Mouse (Mus musculus) thymus, adult 2 months (tissue): ENCODE data around the gene Dmwd.

Experiments
- CTCF ChIP-seq: fragments of 200-500 bp; IDR thresholded peaks from 2 replicates; pipeline ENCODE4 v1.5.1; 2012; ENCODE audit warnings: mild to moderate bottlenecking, control low read depth, low read length, moderate library complexity, borderline replicate concordance; ENCODE audit not compliant: control insufficient read depth, poor library complexity, insufficient read depth; ENCODE audit errors: extremely low read depth
- POLR2A ChIP-seq: fragments of 200-500 bp; IDR thresholded peaks from 2 replicates; pipeline ENCODE4 v1.6.1; 2012; ENCODE audit warnings: mild to moderate bottlenecking, low read length, control low read depth, moderate library complexity; ENCODE audit not compliant: control insufficient read depth, poor library complexity, insufficient read depth; ENCODE audit errors: extremely low read depth

DNA sequence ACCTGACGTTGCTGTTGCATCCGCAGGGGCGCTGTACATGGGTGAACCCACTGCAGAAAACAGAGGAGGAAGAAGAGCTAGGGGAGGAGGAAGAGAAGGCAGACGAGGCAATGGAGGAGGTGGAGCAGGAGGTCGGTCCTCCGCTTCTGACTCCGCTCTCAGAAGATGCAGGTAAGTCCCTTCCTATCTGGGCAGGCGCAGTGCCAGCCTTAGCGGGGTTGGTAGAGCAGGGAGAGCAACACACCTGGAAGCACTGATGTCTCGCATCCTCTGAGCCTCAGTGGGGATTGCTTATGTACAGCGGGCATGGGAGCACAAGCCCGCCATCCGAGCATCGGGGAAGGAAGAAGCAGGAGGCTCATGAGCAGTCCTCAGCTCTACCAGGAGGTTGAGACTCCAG lies 9.0 kb upstream of the Dmwd start:
- TF ChIP-seq CTCF, result no peak
- TF ChIP-seq POLR2A, result no peak
